Mouse (Mus musculus) midbrain, postnatal 0 days (tissue): Measurements from ENCODE around the gene Sema4a. TPM values are rescaled to one million over a fixed set of nuclear protein-coding genes. Genes with fewer than 3 reads are reported as not detected.

ENCODE experiments used
- ATAC-seq: fragments of 200-750 bp; cut with Nextera tagmentation; 2 replicates; pipeline ENCODE4 v1.8.0; 2017; ENCODE audit warnings: moderate number of reproducible peaks, mild to moderate bottlenecking, moderate TSS enrichment, moderate library complexity; ENCODE audit not compliant: low FRiP score
- DNase-seq: peaks from one replicate; pipeline ENCODE4 v3.0.0-alpha.2; 2015; ENCODE audit warnings: low spot score
- H3K27ac ChIP-seq: fragments of 300-500 bp; sonication (generic); 2 replicates; pipeline ENCODE4 v1.5.1; 2014; ENCODE audit warnings: low read depth, mild to moderate bottlenecking, low read length, mixed read lengths
- H3K27me3 ChIP-seq: fragments of 300-500 bp; sonication (generic); 2 replicates; pipeline ENCODE4 v1.6.1; 2014; ENCODE audit warnings: low read length, control low read depth, mixed read lengths; ENCODE audit not compliant: insufficient read depth
- H3K36me3 ChIP-seq: fragments of 300-500 bp; sonication (generic); 2 replicates; pipeline ENCODE4 v1.6.1; 2014; ENCODE audit warnings: low read length, control low read depth, mixed read lengths; ENCODE audit not compliant: insufficient read depth
- H3K4me1 ChIP-seq: fragments of 300-500 bp; sonication (generic); 2 replicates; pipeline ENCODE4 v1.6.1; 2014; ENCODE audit warnings: mild to moderate bottlenecking, control low read depth, antibody characterized with exemption, low read length, mixed read lengths; ENCODE audit not compliant: insufficient read depth
- H3K4me2 ChIP-seq: fragments of 300-500 bp; sonication (generic); 2 replicates; pipeline ENCODE4 v1.6.1; 2014; ENCODE audit warnings: low read depth, mild to moderate bottlenecking, low read length, mixed read lengths; ENCODE audit not compliant: poor library complexity, severe bottlenecking
- H3K4me3 ChIP-seq: fragments of 300-500 bp; sonication (generic); 2 replicates; pipeline ENCODE4 v1.5.1; 2014; ENCODE audit warnings: low read depth, mild to moderate bottlenecking, low read length, moderate library complexity
- H3K9ac ChIP-seq: fragments of 300-500 bp; sonication (generic); replicated peaks from 2 replicates; pipeline ENCODE4 v1.6.1; 2014; ENCODE audit warnings: mild to moderate bottlenecking, low read length, moderate library complexity, mixed read lengths; ENCODE audit not compliant: poor library complexity, severe bottlenecking
- H3K9me3 ChIP-seq: fragments of 300-500 bp; sonication (generic); 2 replicates; pipeline ENCODE4 v1.6.1; 2016; ENCODE audit warnings: low read length, control low read depth
- CTCF ChIP-seq: IDR thresholded peaks from 2 replicates; pipeline ENCODE4 v1.5.1; 2016; ENCODE audit warnings: antibody characterized with exemption, mild to moderate bottlenecking
- WGBS: fragments of 180-500 bp; shearing (Covaris S2); extraction: QIAGEN DNeasy Blood & Tissue Kit; methylation state at CpG from one replicate; pipeline ENCODE4 v1.1.7; 2014; 5-methylcytosine and 5-hydroxymethylcytosine counted together
- polyA plus RNA-seq: library from polyadenylated mRNA; unstranded; fragments of >200 nt; fragmentation: Nextera tagmentation; extraction: Ambion mirVana; gene quantifications from 2 replicates; pipeline ENCODE4 v1.2.1, GENCODE M21; 2015
- total RNA-seq: library from RNA; depleted of rRNA; stranded (reverse); fragments of >200 nt; gene quantifications from 2 replicates; pipeline ENCODE4 v1.2.3, GENCODE M21; 2014

Sema4a gene
- total and polyA plus RNA-seq, 2 experiments from 2014 or later, result 42.1 to 62.0 TPM

DNA sequence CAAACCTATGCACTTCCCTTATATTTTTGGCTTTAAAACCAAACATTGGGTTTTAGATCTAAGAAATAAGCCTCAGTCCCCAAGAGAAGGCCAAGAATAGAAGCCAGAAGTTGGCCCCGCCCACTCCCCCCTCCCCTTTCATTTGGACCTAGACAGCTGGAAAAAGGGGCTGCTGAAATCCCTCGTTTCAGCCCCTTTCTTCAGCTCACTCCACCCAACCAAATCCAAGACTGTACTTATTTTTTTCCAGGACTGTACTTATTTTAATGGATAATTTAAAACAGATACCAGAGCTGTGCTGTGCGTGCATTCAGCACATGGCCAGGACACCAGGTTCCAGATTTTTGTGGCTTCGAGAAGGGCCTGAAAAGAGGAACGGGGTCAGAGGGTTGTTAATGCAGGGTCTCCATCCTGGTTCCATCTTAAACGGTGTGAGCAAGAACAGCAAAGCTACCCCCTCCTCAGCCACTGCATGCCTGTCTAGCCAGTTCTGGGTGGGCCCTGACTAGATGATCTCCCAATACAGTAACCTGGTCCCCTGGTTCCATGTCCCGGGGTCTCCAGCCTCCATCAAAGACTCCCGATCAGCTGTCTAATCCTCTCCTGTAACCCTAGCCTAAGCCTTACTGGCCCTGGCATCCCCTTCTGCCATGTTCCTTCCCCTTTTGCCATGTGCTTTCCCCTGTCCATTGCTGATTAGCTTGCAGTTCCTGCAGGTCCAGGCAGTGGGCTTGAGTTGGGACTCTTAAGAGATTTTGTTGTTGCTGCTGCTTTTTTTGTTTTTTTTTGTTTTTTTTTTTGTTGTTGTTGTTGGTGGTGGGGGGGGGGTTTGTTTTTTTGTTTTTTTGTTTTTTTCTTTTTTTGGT lies 43.1 kb upstream of the Sema4a start:
- Histone ChIP-seq H3K27ac (no peak overlapping the region), H3K9me3 (no peaks in the 10 kb centered on the region), H3K36me3 (no peaks in the 10 kb centered on the region; the same call in 1 of the 2 replicates), H3K4me2 (no peak overlapping the region; the same call in 1 of the 2 replicates), H3K4me1 (peaks cover 9% of the 10 kb centered on the region; the same call in 1 of the 2 replicates), H3K9ac (no peak overlapping the region), H3K4me3 (no peak overlapping the region), H3K27me3 (no peaks in the 10 kb centered on the region)
- ATAC-seq, result no peak
- no peak for DNase-seq
- TF ChIP-seq CTCF, result no peak
- WGBS, result 48% methylated on average over 8 of the region's 8 CpGs

DNA sequence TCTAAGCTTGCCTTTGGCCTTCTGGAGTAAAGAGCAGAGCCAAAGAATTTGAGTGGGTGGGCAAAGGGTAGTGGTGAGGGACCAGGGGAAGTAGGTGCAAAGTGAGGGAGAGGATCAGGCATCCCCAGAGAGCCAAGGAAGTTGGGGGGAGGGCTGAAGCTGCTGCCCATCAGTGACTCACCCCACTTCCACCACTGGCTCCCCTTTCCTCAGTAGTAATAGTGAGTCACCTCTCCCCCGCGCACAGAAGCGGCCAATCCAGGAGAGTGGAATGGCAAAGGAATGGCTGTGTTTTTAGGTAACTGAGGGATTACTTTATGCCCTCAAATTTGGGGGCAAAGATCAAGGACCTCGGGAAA lies 42.5 kb upstream of the Sema4a start:
- TF ChIP-seq CTCF, result no peak
- H3K4me2 ChIP-seq, result peak overlapping the region; percentile 86
- H3K27ac ChIP-seq, result peak overlapping the region; percentile 67
- peak overlapping the region; percentile 87; the same call in 1 of the 2 replicates for H3K9ac ChIP-seq
- 19% methylated on average over 4 of the region's 4 CpGs for whole genome bisulfite sequencing
- DNase-seq, result no peak
- H3K27me3 ChIP-seq, result no peaks in the 10 kb centered on the region
- no peak for ATAC-seq
- H3K9me3 ChIP-seq, result no peaks in the 10 kb centered on the region
- H3K4me1 ChIP-seq, result peaks cover 9% of the 10 kb centered on the region; the same call in 1 of the 2 replicates
- H3K36me3 ChIP-seq, result no peaks in the 10 kb centered on the region; the same call in 1 of the 2 replicates
- peak overlapping the region; percentile 90 for H3K4me3 ChIP-seq

DNA sequence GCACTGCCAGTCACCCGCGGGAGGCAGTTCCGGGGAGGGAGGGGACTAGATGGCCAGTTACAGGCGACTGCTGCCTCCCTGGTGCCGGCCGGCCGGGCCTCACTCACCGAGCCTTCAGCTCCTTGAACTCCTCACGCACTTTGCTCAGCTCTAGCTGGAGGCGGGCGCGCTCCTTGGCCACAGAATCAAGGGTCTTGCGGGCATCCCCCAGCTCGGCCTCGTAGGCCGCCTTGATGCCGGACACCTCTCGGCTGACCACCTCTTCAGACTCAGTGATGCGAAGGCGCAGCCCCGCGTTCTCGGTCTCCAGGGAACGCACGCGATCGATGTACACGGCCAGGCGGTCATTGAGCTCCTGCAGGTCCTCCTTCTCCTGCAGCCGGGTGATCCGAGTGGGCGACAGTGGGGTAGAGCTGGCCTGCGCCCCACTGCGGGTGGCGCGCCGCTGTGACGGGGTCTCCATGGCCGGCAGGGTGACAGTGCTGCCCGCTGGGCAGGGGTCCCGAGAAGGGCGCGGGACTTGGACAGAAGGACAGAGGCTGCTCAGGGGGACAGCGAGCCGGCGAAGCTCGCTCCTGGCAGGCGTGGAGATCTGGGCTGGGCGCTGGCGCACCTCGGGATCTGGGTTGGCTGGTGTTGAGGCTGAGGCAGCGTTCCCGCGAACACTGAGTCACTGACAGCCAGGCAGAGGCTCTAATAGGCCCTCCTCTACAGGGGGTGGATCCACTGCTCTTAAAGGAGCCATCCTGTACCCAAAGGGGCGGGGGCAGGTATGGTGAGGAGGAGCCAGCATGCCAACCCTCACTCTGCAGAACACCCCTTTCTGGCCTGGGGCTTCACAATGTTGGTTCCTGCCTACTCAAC lies 41.9 kb upstream of the Sema4a start:
- DNase-seq, result peak; percentile 93
- under 1% methylated on average over 55 of the region's 55 CpGs for WGBS
- Histone ChIP-seq H3K9me3 (no peaks in the 10 kb centered on the region), H3K4me1 (peaks cover 9% of the 10 kb centered on the region; the same call in 1 of the 2 replicates), H3K4me2 (peak overlapping the region; percentile 86), H3K9ac (peak overlapping the region; percentile 87), H3K27ac (peak overlapping the region; percentile 67), H3K4me3 (peak overlapping the region; percentile 90), H3K36me3 (no peaks in the 10 kb centered on the region; the same call in 1 of the 2 replicates), H3K27me3 (no peaks in the 10 kb centered on the region)
- TF ChIP-seq CTCF, result no peak
- ATAC-seq, result peak; percentile 92

DNA sequence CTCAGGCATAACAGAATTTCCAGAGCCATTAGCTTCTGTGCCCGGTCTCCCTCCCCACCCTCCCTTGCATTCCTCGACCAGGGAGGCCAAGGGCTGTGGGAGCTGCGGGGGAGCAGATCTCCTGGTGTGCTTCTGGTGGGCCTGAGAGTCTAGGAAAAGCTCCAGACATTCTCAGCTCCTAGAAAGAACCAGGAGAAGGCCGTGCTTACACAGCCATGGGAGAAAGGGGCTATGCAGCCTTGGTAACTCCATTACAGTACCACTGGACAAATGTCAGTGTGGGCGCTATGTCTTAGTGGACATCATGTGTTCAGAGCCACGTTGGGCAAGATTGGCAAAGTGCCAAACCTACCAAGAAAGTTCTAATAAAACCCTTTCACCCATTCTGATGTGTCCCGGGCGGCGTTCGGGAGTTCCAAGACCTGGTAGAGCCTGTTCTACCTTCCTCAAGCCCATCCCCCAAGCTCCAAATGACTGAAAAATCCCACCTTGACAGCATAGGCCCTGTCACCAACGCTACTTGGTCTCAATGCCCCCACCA lies 41.1 kb upstream of the Sema4a start:
- H3K36me3 ChIP-seq, result peaks cover 4% of the 10 kb centered on the region; the same call in 1 of the 2 replicates
- TF ChIP-seq CTCF, result no peak
- 22% methylated on average over 11 of the region's 11 CpGs for WGBS
- peak overlapping the region; percentile 90 for H3K4me3 ChIP-seq
- peak overlapping the region; percentile 87 for H3K9ac ChIP-seq
- H3K27me3 ChIP-seq, result no peaks in the 10 kb centered on the region
- DNase-seq (no peak), ATAC-seq (no peak; the same call in 1 of the 2 replicates)
- H3K9me3 ChIP-seq, result no peaks in the 10 kb centered on the region
- peak overlapping the region; percentile 67 for H3K27ac ChIP-seq
- H3K4me1 ChIP-seq, result peaks cover 9% of the 10 kb centered on the region; the same call in 1 of the 2 replicates
- peak overlapping the region; percentile 86 for H3K4me2 ChIP-seq

DNA sequence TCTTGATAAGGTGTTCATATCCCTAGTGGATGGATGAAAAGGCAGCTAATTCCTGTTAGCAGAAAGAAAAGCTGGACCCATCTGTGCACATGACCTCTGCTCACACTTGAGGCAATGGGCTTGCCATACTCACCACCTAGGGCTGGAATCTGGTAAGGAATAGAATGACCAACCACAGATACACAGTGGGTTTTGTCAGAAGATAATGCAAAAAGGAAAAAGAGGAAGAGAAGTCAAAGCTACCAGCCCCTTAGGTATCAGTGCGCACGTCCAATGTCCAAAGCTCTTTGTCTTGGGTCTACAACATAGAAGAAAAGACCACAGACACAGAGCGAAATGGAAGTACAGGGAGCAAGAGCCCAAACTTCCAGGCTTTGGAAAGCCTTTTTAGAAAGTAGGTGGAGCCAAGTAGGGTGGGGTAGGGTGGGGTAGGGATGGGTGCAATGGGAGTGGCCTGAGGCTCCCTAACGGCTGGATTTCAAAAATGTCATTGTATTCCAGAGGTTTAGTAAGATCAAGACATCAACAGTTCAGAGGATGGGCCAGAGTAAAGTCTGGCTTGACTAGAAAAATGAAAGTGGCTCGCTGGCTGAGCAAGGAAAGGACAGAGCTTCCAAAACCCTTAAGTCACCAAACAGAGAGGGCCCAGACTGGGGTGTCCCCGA lies 40.5 kb upstream of the Sema4a start:
- no peaks in the 10 kb centered on the region for H3K27me3 ChIP-seq
- no peak for TF ChIP-seq CTCF
- H3K36me3 ChIP-seq, result peaks cover 4% of the 10 kb centered on the region; the same call in 1 of the 2 replicates
- H3K9me3 ChIP-seq, result no peaks in the 10 kb centered on the region
- no peak for DNase-seq
- peak overlapping the region; percentile 87; the same call in 1 of the 2 replicates for H3K9ac ChIP-seq
- H3K4me1 ChIP-seq, result peaks cover 9% of the 10 kb centered on the region; the same call in 1 of the 2 replicates
- WGBS, result 53% methylated on average over 6 of the region's 6 CpGs
- H3K27ac ChIP-seq, result 0 out of 2 replicates have a peak overlapping the region, but pooled peaks have one; percentile 47
- peak overlapping the region; percentile 86 for H3K4me2 ChIP-seq
- H3K4me3 ChIP-seq, result peak overlapping the region; percentile 90
- ATAC-seq, result no peak
